Mouse (Mus musculus) left cerebral cortex, postnatal 14 days (tissue): Measurements from ENCODE around the gene Lilr4b. TPM values are rescaled to one million over a fixed set of nuclear protein-coding genes. Genes with fewer than 3 reads are reported as not detected.
"Not testable (repeated sequence)": the region's sequence is repeated elsewhere in the genome, so short reads cannot be mapped to it uniquely, and the experiment has no call there.

Experiments used
- DNase-seq, 2 experiments: peaks; one replicate each; pipeline ENCODE4 v3.0.0; 2021 to 2022; ENCODE audit warnings: low spot score in 2 of 2, mixed read lengths in 1 of 2
- intact Hi-C: fragments of 180-260 bp; cut with DNase I; formaldehyde crosslinking; loops from one replicate; pipeline ENCODE4 v1.15.1; 2025
- long read RNA-seq, 2 experiments: library from polyadenylated mRNA; stranded (forward); transcript quantifications; one replicate each; pipeline ENCODE4 v2.0.0; 2021
- total RNA-seq, 2 experiments: library from RNA; stranded (reverse); gene quantifications; 2 replicates each; pipeline ENCODE4 v1.2.3; 2021

Lilr4b gene
- under 1 TPM in 1 of 2 experiments, not detected in 1; 0.11 TPM for total RNA-seq
- long read RNA-seq, experiment 1, result 0 reads
- long read RNA-seq, experiment 2, result 0 reads

- intact Hi-C loops, DNase-seq: not testable (repeated sequence)
These were observed at the start of gene Lilr4b, which contains the start of gene Gm49339 for GRCm38 (mm10) chr10:51480397-51480796. Lilr4b (plus strand) TSS chr10:51480632. Gm49339 (plus strand) TSS chr10:51480612.

- no peak for DNase-seq
- intact Hi-C loops, result no loop called here
These were observed 47.5 kb upstream of the Lilr4b start for GRCm38 (mm10) chr10:51432940-51433339.

- intact Hi-C loops, result no loop called here
- DNase-seq, result no peak
These were observed 44.7 kb upstream of the Lilr4b start for GRCm38 (mm10) chr10:51435684-51436083.

GRCm38 (mm10) chr10:51451610-51452009, 28.8 kb upstream of the Lilr4b start:
- intact Hi-C loops, result no loop called here
- DNase-seq, result no peak

- DNase-seq, result peak in 1 of 2 experiments; percentile 13
These were observed 26.7 kb upstream of the Lilr4b start for GRCm38 (mm10) chr10:51453616-51454298.

GRCm38 (mm10) chr10:51454365-51454764, 26.1 kb upstream of the Lilr4b start:
- DNase-seq, result no peak
- intact Hi-C loops, result no loop called here

More at GRCm38 (mm10) chr10:51453616-51454298, 26.7 kb upstream of the Lilr4b start:
- intact Hi-C loops, result no loop called here

GRCm38 (mm10) chr10:51455762-51456161, 24.7 kb upstream of the Lilr4b start:
- intact Hi-C loops, result no loop called here
- no peak for DNase-seq

- no peak for DNase-seq
- intact Hi-C loops, result no loop called here
These were observed 24.1 kb upstream of the Lilr4b start for GRCm38 (mm10) chr10:51456369-51456768.

- intact Hi-C loops, DNase-seq: not testable (repeated sequence)
These were observed 16.6 kb upstream of the Lilr4b start for GRCm38 (mm10) chr10:51463800-51464199.

- not testable (repeated sequence) for DNase-seq
These were observed 10.3 kb downstream of the Lilr4b start, which contains the start of gene Lilrb4a for GRCm38 (mm10) chr10:51490691-51491090. Lilrb4a (plus strand) TSS chr10:51490956.

GRCm38 (mm10) chr10:51520021-51520420, 39.6 kb downstream of the Lilr4b start:
- no peak for DNase-seq
- intact Hi-C loops, result no loop called here

More at GRCm38 (mm10) chr10:51490691-51491090, 10.3 kb downstream of the Lilr4b start, which contains the start of gene Lilrb4a:
- intact Hi-C loops, result not testable (repeated sequence)

GRCm38 (mm10) chr10:51521453-51521852, 41.0 kb downstream of the Lilr4b start:
- intact Hi-C loops, result no loop called here
- DNase-seq, result no peak

GRCm38 (mm10) chr10:51526090-51526489, 45.7 kb downstream of the Lilr4b start:
- DNase-seq, result no peak
- intact Hi-C loops, result no loop called here

- intact Hi-C loops, result no loop called here
- no peak for DNase-seq
These were observed 46.2 kb downstream of the Lilr4b start for GRCm38 (mm10) chr10:51526633-51527032.

- intact Hi-C loops, result no loop called here
- DNase-seq, result no peak
These were observed 48.5 kb downstream of the Lilr4b start for GRCm38 (mm10) chr10:51528840-51529434.

GRCm38 (mm10) chr10:51529497-51529896, 49.1 kb downstream of the Lilr4b start:
- no peak for DNase-seq
- intact Hi-C loops, result no loop called here

GRCm38 (mm10) chr10:51530813-51531212, 50.4 kb downstream of the Lilr4b start:
- no peak for DNase-seq
- intact Hi-C loops, result no loop called here
